ENCODE assay signal across 29 mouse cellular contexts in genomic region chr11:84660877-84661276, GRCm38 (mm10).
DNase-seq lines count a peak whose midpoint lies in the region; ATAC-seq lines count a peak whose summit lies in the region.
"Had no signal": no experiment of that assay in that cellular context is flagged by ENCODE, and none has a peak within 500 bp of the region (broad histone marks: within the 10 kb centered on the region; RNA-seq: fewer than 3 reads in every experiment).

No protein-coding gene starts in this region.

- no peak overlapping the region for H3K4me2 ChIP-seq in kidney, embryonic 16.5 days (replicated peaks; ENCODE audit: low read depth, low read length)
- no peak overlapping the region for H3K4me2 ChIP-seq in midbrain, embryonic 11.5 days
- no peak overlapping the region for H3K4me2 ChIP-seq in midbrain, embryonic 16.5 days (ENCODE audit: low read length)
- no peak overlapping the region for H3K4me2 ChIP-seq in embryonic facial prominence, embryonic 15.5 days (replicated peaks)
- H3K4me2 ChIP-seq: forebrain, embryonic 13.5 days; heart, embryonic 11.5 days; hindbrain, embryonic 14.5 days; limb, embryonic 13.5 days; liver, embryonic 11.5 days; neural tube, embryonic 15.5 days had no signal

- peaks cover 29% of the 10 kb centered on the region for H3K4me1 ChIP-seq in kidney, embryonic 16.5 days (ENCODE audit: insufficient read depth, low read length)
- H3K4me1 ChIP-seq in midbrain, embryonic 11.5 days (ENCODE audit: control insufficient read depth, insufficient read depth, low read length): peaks cover 7% of the 10 kb centered on the region
- H3K4me1 ChIP-seq in midbrain, embryonic 16.5 days (ENCODE audit: control insufficient read depth, insufficient read depth, low read length): peaks cover 10% of the 10 kb centered on the region
- H3K4me1 ChIP-seq in embryonic facial prominence, embryonic 10.5 days: peaks cover 24% of the 10 kb centered on the region
- H3K4me1 ChIP-seq in embryonic facial prominence, embryonic 15.5 days: no peaks in the 10 kb centered on the region
- H3K4me1 ChIP-seq: neural tube, embryonic 15.5 days had no signal

- peak; percentile 90 for ATAC-seq in kidney, embryonic 16.5 days (ENCODE audit: low FRiP score, low TSS enrichment)
- no peak for ATAC-seq in midbrain, embryonic 11.5 days (ENCODE audit: low FRiP score)
- ATAC-seq in midbrain, embryonic 16.5 days: no peak
- peak; percentile 29; the same call in 1 of the 2 replicates for ATAC-seq in embryonic facial prominence, embryonic 15.5 days (ENCODE audit: insufficient number of reproducible peaks, low FRiP score, low TSS enrichment, low read depth)
- ATAC-seq: forebrain, embryonic 13.5 days; intestine, postnatal 0 days had no signal

- no peak overlapping the region for H3K9ac ChIP-seq in kidney, embryonic 16.5 days (replicated peaks; ENCODE audit: low read length)
- no peak overlapping the region for H3K9ac ChIP-seq in midbrain, embryonic 11.5 days (ENCODE audit: low read length)
- no peak overlapping the region for H3K9ac ChIP-seq in midbrain, embryonic 16.5 days (ENCODE audit: low read depth, low read length)
- H3K9ac ChIP-seq in embryonic facial prominence, embryonic 15.5 days: no peak overlapping the region
- H3K9ac ChIP-seq: forebrain, embryonic 13.5 days; hindbrain, embryonic 14.5 days; limb, embryonic 13.5 days; neural tube, embryonic 15.5 days had no signal

- DNase-seq in kidney, postnatal 14 days: no peak
- peak; percentile 21 for DNase-seq in midbrain, embryonic 11.5 days (ENCODE audit: low spot score, missing footprints)
- peak; percentile 59 for DNase-seq in embryonic facial prominence, embryonic 10.5 days (ENCODE audit: low spot score)
- DNase-seq in layer of hippocampus, adult 9-10 months (ENCODE audit: low spot score): no peak
- no peak for DNase-seq in left cerebral cortex, adult 8-10 months (ENCODE audit: low spot score in 2 of 2)
- DNase-seq: adrenal gland, adult 2 months; adrenal gland, postnatal 36 days; B cell, adult 2 months; cerebellum, adult 18-20 months; cerebellum, postnatal 10 days; gastrocnemius, adult 2 months; gastrocnemius, postnatal 36 days; heart, adult 18-20 months; heart, postnatal 36 days; layer of hippocampus, adult 9-11 months; lung, postnatal 36 days; retina, postnatal 1 day; spleen, adult 18-20 months; thymus, postnatal 14 days had no signal

- H3K27me3 ChIP-seq in kidney, embryonic 16.5 days (ENCODE audit: insufficient read depth, low read length): no peaks in the 10 kb centered on the region
- 0 out of 2 replicates have a peak, but pooled peaks cover 2% of the 10 kb centered on the region for H3K27me3 ChIP-seq in midbrain, embryonic 11.5 days (ENCODE audit: control insufficient read depth, insufficient read depth, low read length)
- H3K27me3 ChIP-seq in midbrain, embryonic 16.5 days (ENCODE audit: control insufficient read depth, insufficient read depth, low read depth, low read length): peaks cover 3% of the 10 kb centered on the region; the same call in 1 of the 2 replicates
- H3K27me3 ChIP-seq in embryonic facial prominence, embryonic 10.5 days (replicated peaks; ENCODE audit: low read depth, poor library complexity, severe bottlenecking): peaks cover 32% of the 10 kb centered on the region; the same call in 1 of the 2 replicates
- H3K27me3 ChIP-seq in embryonic facial prominence, embryonic 15.5 days: no peaks in the 10 kb centered on the region
- H3K27me3 ChIP-seq: limb, embryonic 13.5 days; neural tube, embryonic 15.5 days had no signal

- 5% methylated on average over 8 of the region's 8 CpGs for WGBS in kidney, embryonic 16.5 days
- WGBS in midbrain, embryonic 11.5 days: 13% methylated on average over 8 of the region's 8 CpGs
- WGBS in midbrain, embryonic 16.5 days: 22% methylated on average over 8 of the region's 8 CpGs
- WGBS in embryonic facial prominence, embryonic 10.5 days: 9% methylated on average over 8 of the region's 8 CpGs
- WGBS in embryonic facial prominence, embryonic 15.5 days: 5% methylated on average over 8 of the region's 8 CpGs

- peak overlapping the region; percentile 59 for H3K27ac ChIP-seq in kidney, embryonic 16.5 days (ENCODE audit: low read length)
- H3K27ac ChIP-seq in midbrain, embryonic 11.5 days (ENCODE audit: low read depth, low read length): no peak overlapping the region
- no peak overlapping the region for H3K27ac ChIP-seq in midbrain, embryonic 16.5 days (ENCODE audit: low read length)
- H3K27ac ChIP-seq in embryonic facial prominence, embryonic 10.5 days (replicated peaks): no peak overlapping the region
- no peak overlapping the region for H3K27ac ChIP-seq in embryonic facial prominence, embryonic 15.5 days (replicated peaks)
- H3K27ac ChIP-seq: forebrain, embryonic 13.5 days; gastrocnemius, adult 2 months; hindbrain, embryonic 14.5 days; limb, embryonic 13.5 days; neural tube, embryonic 15.5 days had no signal

- H3K4me3 ChIP-seq in kidney, embryonic 16.5 days (ENCODE audit: low read length): no peak overlapping the region
- H3K4me3 ChIP-seq in midbrain, embryonic 11.5 days (ENCODE audit: low read depth, low read length): no peak overlapping the region
- no peak overlapping the region for H3K4me3 ChIP-seq in midbrain, embryonic 16.5 days (ENCODE audit: low read depth, low read length)
- no peak overlapping the region for H3K4me3 ChIP-seq in embryonic facial prominence, embryonic 10.5 days
- H3K4me3 ChIP-seq in embryonic facial prominence, embryonic 15.5 days (replicated peaks): no peak overlapping the region
- H3K4me3 ChIP-seq: forebrain, embryonic 13.5 days; gastrocnemius, adult 2 months; limb, embryonic 13.5 days; neural tube, embryonic 15.5 days had no signal

- no peaks in the 10 kb centered on the region for H3K9me3 ChIP-seq in kidney, embryonic 16.5 days (ENCODE audit: low read length)
- no peaks in the 10 kb centered on the region for H3K9me3 ChIP-seq in midbrain, embryonic 11.5 days (ENCODE audit: control insufficient read depth, low read length)
- H3K9me3 ChIP-seq in midbrain, embryonic 16.5 days (replicated peaks; ENCODE audit: control insufficient read depth, low read length, poor library complexity, severe bottlenecking): no peaks in the 10 kb centered on the region
- H3K9me3 ChIP-seq in embryonic facial prominence, embryonic 10.5 days: no peaks in the 10 kb centered on the region
- H3K9me3 ChIP-seq in embryonic facial prominence, embryonic 15.5 days (replicated peaks): no peaks in the 10 kb centered on the region
- H3K9me3 ChIP-seq: forebrain, embryonic 13.5 days; limb, embryonic 13.5 days; neural tube, embryonic 15.5 days had no signal

- no peaks in the 10 kb centered on the region for H3K36me3 ChIP-seq in kidney, embryonic 16.5 days (ENCODE audit: insufficient read depth, low read length)
- no peaks in the 10 kb centered on the region for H3K36me3 ChIP-seq in midbrain, embryonic 11.5 days (ENCODE audit: control insufficient read depth, insufficient read depth, low read length)
- H3K36me3 ChIP-seq in midbrain, embryonic 16.5 days (ENCODE audit: control insufficient read depth, insufficient read depth, low read length): no peaks in the 10 kb centered on the region
- no peaks in the 10 kb centered on the region for H3K36me3 ChIP-seq in embryonic facial prominence, embryonic 10.5 days (replicated peaks)
- H3K36me3 ChIP-seq in embryonic facial prominence, embryonic 15.5 days: no peaks in the 10 kb centered on the region
- H3K36me3 ChIP-seq: limb, embryonic 13.5 days; neural tube, embryonic 15.5 days had no signal

Comparison
In these comparisons a context has a peak if more than half of its experiments do, and no peak if none do; other contexts are left out.
1. ATAC-seq: peak in kidney, embryonic 16.5 days (single experiment) and embryonic facial prominence, embryonic 15.5 days (single experiment); none in midbrain, embryonic 11.5 days (single experiment) and midbrain, embryonic 16.5 days (single experiment).
2. DNase-seq: peak in midbrain, embryonic 11.5 days (single experiment) and embryonic facial prominence, embryonic 10.5 days (single experiment); none in kidney, postnatal 14 days (single experiment), layer of hippocampus, adult 9-10 months (single experiment) and left cerebral cortex, adult 8-10 months (0 of 2).